Mouse (Mus musculus): Measurements from ENCODE around the gene Camk1d.

DNA sequence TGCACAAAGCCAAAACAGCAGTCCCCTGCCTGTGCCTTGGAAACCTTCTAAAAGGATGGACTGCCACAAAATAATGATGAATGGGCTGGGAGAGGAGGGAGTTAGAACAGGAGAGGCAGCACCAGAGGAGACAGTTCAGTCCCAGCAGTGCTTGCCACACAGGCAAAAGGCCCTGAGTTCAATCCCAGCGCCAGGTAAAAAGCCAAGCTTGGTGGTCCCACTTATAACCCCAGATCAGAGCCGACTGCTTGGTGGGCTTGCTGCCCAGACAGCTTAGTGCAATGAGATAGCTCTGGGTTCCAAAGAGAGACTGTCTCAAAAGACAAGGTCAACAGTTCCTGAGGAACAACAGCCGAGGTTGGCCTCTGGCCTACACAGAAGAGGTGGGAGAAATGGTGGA is 58.0 kb downstream of the Camk1d start:
- no peak for TF ChIP-seq NELFE (IDR thresholded peaks at IDR 0.05; ENCODE audit: low read depth, low read length)
- TF ChIP-seq POLR2A (IDR thresholded peaks at IDR 0.05; ENCODE audit: low read depth, low read length) = no peak
- no peak for TF ChIP-seq CTCF (conservative IDR thresholded peaks at IDR 0.05 in 1 of 2, IDR thresholded peaks at IDR 0.05 in 1 of 2; ENCODE audit: low read depth in 2 of 2, low read length in 2 of 2)
- TF ChIP-seq EP300 (IDR thresholded peaks at IDR 0.05; ENCODE audit: low read length) = no peak
- no peak for TF ChIP-seq USF1 (IDR thresholded peaks at IDR 0.05; ENCODE audit: low read depth, low read length)
- TF ChIP-seq ZC3H11A (IDR thresholded peaks at IDR 0.05; ENCODE audit: low read depth, low read length) = no peak
- no peak for TF ChIP-seq KAT2A (IDR thresholded peaks at IDR 0.05; ENCODE audit: insufficient replicate concordance, low read length)
- TF ChIP-seq CHD2 (IDR thresholded peaks at IDR 0.05; ENCODE audit: low read length) = no peak
